Mouse (Mus musculus) inflammation-experienced regulatory T-cells, adult 6 months (primary cell): ENCODE data around the gene Sfxn5. TPM values are rescaled to one million over a fixed set of nuclear protein-coding genes. Genes with fewer than 3 reads are reported as not detected.

ENCODE experiments used
- ATAC-seq: one replicate; pipeline ENCODE4 v1.8.0; 2017
- polyA plus RNA-seq, 3 experiments: library from polyadenylated mRNA; unstranded; fragments of 100-300 nt; shearing (Covaris generic); gene quantifications; one replicate each; pipeline ENCODE4 v1.2.1; 2017

The Sfxn5 gene
- polyA plus RNA-seq, 3 experiments from 2014 or later = 1.4 to 3.3 (median 2.1) TPM

DNA sequence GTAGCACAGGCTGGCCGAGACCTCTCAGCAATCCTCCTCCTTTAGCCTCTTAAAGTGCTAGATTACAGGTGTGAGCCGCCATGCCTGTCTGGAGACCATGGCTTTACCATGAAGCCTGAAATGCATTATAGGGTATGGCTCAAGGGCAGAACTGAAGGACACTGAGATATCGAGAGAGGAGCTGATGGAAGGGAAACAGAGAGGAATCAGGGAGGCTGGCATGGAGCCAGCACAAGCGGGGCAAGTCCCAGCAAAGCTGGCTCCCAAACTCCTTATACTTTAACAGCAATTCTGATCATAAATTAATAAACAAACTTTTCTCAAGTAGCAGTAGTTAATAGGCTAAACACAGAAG, 30.7 kb upstream of the Sfxn5 start:
- ATAC-seq = no peak

DNA sequence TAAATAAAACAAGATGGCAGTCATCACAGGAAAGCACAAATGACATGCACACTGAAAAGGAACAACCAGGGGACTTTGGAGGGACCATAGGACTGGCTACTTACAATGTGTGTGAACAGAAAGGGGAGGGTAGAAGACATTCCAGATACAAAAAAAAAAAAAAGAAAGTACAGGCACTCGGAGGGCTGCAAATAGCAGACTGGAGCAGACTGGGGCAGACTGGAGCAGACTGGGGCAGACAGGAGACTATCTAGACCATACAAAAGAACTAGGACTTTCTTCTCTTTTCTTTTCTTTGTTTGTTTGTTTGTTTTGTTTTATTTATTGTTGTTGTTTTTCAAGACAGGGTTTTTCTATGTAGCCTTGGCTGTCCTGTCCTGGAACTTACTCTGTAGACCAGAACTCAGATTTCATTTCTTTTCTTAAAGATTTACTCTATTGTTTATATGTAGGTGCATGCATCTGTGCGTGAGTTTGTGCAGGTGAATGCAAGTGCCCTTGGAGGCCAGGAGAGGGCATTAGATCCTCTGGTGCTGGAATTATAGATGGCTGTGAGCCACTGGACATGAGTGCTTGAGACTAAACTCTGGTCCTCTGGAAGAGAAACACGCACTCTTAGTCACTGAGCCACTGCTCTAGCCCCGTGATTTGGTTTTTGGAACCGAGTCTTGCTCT, 30.1 kb upstream of the Sfxn5 start:
- ATAC-seq = no peak

DNA sequence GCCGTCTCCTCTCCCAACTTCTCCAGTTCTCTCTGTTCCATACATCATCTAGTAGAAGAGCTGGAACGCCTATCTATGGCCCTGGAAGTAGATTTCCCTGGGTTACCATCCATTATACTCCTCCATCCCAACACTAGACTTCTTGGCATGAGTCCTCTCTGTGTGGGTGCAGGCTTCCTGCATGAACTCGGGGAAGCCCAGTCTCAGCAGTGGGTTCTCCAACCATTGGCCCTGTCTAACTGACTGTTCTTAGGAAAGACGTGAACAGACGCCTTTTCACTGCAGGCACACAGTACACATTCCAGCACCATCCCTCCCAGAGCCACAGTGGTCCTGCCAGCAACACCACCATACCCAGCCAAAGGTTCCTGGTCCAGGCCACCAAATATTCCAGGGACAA, 29.4 kb upstream of the Sfxn5 start:
- ATAC-seq = no peak

DNA sequence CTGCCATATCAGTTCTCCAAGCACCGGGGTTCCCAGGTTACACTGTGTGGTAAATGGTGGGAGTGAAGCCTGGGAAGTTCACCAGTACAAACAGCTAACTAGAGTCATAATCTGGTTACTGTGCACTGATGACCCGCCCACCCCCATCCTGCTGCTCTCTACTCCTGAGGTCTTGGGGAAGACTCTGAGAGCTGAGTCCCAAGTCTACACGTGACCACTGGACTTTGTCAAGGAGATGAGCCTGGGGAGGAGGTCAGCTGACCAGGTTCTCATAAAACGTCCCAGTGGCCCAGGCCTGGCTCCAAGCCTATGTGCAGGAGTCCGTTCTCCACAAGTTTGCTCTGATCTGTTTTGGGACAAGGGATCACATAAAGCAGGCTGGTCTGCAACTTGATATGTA, 27.1 kb upstream of the Sfxn5 start:
- ATAC-seq = no peak

DNA sequence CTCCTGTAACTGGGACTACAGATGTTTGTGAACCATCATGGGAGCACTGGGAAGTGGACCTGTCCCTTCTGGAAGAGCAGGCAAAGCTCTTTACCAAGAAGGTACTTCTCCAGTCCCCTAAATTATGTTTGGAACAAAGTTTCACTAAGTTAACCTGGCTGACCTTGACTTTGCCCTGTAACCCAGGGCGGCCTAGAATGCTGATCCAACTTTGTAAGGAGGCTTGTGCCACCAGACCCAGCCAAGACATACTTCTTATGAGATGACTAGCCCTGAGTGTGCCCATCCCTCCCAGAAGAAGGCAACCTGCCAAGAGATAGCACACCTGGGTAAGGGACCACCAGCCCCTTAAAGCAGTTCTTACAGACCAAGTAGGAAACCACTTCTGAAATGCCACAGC, 25.7 kb upstream of the Sfxn5 start:
- no peak for ATAC-seq

DNA sequence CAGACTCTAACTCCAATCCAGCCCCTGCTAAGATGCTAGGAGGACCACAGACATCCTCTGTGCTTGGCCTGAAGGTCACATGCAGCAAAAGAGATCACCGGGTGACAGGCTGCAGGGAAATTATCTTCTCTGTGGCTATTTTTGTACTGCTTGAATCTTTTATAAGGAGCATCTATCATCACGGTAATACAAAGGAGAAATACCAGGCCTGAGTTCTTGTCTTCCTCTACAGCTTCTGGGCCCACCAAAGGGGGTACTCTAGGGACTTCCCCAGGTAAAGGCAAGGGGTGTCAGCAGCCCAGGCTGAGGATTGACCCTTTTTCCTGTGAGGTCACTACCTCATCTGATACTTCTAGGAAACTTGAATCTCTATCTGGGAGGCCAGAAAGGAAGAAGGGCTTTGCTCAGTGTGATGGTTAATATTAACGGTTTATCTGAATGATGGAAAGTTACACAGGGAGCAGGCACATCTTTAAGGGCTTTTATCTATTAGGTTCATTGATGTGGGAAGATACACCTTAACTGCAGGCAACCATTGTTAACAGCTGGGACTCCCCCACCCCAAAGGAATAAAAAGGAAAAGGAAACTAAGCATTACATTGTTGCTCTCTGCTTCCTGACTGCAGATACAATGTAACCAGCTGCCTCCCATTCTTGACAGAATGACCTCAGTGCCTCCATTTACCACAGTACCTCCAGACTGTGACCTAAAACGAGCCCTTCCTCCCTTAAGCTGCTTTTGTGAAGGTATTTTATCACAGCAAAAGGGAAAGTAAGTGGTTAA, 23.7 kb upstream of the Sfxn5 start:
- peak; percentile 53 for ATAC-seq

DNA sequence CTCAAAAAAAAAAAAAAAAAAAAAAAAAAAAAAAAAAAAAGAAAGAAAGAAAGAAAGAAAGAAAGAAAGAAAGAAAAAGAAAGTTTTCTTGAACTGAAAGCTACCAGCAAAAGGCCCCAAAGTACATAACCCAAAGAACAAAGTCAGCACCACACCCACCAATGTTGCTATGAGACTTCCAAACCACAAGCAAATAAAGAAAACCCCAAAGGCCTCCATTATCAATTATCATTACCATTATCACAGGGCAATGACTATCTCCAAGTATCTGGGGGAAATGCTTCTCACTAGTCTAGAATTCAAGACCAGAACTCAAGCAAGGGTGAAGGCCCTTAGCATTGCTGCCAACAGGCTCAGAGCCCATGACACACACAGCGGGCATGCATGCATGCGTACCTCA, 22.5 kb upstream of the Sfxn5 start:
- ATAC-seq = peak; percentile 75

DNA sequence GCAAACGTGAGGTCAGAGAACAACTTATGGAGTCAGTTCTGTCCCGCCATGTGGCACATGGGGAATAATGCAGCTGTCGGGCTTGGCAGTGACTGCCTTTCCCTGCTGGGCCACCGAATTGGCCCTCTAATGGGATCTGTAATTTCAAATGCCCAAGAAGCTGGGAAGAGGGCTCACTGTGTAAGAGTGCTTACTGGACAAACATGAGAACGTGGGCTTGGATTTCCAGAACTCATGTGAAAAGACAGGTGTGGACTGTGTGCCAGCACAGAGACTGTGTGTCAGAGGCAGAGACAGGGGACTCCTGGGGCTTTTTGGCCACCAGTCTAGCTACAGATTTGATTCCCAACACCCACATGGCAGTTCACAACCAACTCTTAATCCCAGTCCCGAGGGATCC, 21.5 kb upstream of the Sfxn5 start:
- ATAC-seq = no peak

DNA sequence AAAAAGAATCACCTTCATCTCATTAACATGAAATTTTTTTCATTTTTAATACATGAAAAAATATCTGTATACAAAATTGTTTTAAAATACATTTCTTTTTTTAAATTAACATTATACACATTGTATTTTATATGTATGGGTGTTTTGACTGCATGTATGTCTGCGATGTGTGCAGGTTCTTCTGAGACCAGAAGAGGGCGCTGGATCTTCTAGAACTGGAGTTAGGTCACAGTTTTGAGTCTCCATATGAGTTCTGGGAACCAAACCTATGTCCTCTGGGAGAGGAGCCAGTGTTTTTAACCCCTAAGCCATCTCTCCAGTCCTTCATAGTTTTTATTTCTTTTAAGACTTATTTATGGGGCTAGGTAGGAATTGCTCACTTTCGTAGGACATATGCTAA, 20.5 kb upstream of the Sfxn5 start:
- no peak for ATAC-seq

DNA sequence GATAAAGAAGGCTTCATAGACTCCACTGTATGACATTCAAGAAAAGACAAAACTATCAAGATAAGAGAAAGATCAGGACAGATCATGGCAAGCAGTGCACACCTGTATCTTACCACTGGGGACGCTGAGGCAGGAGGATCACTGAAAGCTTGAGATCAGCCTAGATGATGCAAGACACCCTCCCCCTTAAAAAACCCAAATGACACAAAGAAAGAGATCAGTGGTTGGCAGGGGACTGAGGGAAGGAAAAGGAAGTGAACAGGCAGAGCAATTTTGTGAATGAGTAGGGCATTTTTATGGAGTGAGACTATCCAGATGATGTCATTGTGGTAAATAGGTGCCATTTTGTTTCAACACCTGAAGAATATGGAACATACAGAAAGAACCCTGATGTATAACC, 16.9 kb upstream of the Sfxn5 start:
- no peak for ATAC-seq

DNA sequence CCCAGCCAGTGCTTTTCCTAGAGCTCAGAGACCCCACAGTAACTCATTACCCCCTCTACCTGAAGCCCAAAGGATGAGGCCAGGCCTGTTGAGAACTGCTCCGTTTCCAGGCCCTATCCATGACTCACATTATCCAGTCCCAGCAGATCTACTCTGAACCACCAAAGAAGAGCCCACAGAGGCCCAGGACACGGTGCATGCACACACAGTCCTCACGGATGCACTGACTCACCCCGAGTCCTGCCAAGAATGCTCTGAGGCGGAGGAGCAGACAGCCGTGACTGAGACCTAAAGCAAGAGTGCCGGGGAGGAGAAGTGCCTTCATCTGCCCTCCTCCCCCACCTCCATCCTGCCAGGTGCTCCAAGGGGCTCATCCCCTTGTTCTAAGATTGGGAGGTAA, 16.0 kb upstream of the Sfxn5 start:
- ATAC-seq = no peak

DNA sequence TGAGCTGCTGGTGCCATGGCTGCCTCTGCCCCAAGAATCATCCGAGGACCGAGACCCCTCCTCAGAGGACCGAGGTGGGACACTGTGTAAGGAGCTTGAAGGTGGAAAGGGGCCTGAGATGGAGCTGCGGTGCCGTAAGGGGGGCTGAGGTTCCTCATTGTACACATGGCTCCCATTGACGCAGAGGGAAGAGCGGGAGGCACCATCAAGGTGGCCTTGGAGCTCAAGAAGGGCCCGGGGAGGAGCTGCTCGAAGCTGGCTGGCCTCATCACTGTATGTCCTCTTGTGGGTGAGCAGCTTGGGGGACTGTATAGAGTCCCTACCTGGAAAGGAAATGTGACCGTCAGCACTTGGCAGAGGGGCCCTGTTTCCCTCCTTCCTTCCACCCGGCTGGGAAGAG, 14.9 kb upstream of the Sfxn5 start:
- ATAC-seq = no peak

DNA sequence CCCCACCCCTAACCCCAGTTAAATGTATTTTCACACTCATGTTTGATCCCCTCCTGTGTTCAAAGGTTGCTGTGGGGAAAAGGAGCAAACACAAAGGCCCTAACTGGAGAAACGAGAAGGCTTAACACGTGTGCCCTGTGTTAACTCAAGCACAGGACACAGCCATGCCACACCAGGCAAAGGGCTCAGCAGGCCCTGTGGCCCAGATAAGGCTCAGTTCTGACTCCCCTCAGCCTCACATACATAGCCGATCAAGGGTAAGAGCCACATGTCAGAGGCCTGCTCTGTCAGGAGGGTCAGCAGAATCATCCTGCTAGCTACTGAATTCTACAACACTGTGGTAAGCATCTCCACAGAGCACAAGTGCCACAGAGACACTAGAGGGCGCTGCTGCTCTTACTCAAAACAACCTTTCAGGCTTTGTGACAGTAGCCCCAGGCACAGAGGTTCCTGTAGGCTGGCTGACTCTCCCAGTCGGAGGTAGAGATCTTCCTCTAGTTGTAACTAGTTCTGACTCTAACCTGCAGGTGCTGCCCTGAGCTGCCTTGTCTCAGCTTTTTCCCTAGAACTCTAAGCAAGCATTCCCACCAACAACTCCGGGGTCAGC, 12.9 kb upstream of the Sfxn5 start:
- peak; percentile 91 for ATAC-seq

DNA sequence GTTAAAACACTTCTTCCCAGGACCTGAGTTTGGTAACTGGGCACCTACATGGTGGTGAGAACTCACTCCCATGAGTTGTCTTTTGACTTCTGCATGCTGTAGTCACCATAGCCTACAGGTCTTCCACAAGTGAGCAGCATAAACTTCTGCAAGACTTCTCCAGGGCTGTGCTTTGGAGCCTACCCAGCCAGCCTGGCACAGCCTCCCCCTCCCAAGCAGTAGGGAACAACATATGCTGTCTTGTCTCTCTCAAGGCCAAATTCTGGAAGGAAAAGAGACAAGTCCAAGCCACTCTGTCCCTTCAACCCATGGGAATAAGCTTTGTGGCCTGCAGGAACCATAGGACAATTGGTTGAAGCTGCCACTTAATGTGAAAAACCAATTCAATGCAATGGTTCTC, 11.7 kb upstream of the Sfxn5 start:
- ATAC-seq = no peak

DNA sequence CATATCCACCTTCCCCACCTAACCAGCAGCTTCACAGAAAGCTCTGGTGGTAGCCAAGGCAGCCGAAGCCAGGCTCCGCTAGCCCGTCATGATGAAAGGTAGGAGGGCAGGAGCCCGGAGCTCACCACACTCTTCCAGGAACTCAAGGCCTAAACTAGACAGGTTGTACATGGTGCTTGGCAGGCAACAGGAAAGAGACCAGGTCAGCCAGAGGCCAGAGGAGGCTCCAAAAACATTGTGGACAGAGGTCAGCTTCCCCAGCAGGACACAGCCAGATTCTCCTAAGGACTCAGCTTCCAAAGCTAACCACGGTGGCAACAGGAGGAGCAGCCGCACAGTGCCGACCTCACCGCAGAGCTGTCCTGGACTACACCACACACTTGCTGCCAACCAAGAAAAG, 9.8 kb upstream of the Sfxn5 start:
- ATAC-seq = no peak

DNA sequence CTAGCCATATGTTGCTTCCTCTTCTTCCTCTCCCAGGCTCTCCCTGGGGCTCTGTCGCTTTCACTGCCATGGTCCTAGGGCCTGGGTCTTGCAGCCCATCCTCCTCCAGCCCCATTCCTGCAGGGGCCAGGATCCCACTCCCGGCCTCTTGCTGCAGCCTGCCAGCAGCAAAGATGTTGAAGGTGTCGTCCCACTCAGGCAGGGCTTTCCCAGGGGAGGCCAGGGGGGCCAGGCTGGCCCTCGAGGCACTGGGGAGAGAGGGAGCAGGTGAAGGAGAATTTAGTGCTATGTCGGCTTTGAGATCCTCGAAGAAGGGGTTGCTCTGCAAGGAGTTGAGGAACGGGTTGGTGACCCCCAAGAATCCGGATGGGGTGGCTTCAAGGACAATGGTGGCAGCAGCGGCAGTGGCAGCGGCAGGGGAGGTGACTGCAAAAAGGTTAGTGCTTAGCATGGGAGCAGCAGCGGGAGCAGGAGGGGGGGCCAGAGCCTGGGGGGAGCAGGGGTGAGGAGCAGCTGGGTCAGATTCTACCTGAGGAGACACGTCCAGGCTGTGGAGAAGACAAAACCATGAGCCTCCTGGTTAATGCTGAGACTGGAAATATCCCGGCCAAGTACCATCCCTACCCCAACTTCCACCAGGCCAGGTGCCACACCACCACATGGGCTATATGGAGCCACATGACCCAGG, 8.7 kb upstream of the Sfxn5 start:
- ATAC-seq = no peak

DNA sequence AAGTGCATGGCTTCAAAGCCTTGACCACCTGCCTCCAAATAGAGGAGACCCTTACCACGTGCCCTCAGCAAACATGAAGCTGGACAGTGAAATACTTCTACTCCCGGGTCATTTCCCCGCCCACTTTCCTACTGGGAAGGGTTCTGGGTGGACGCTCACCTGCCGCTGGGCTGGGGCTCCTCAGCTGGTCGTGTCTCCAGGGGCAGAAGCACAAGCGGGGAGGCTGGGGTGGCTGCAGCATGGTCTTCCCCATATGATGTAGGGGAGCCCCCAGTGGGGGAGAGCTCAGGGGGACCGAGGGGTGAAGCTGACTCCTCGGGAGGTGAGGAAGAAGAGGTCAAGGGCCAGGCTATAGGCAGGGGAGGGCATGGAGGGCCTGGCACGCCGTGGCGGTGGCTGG, 7.0 kb upstream of the Sfxn5 start:
- no peak for ATAC-seq

DNA sequence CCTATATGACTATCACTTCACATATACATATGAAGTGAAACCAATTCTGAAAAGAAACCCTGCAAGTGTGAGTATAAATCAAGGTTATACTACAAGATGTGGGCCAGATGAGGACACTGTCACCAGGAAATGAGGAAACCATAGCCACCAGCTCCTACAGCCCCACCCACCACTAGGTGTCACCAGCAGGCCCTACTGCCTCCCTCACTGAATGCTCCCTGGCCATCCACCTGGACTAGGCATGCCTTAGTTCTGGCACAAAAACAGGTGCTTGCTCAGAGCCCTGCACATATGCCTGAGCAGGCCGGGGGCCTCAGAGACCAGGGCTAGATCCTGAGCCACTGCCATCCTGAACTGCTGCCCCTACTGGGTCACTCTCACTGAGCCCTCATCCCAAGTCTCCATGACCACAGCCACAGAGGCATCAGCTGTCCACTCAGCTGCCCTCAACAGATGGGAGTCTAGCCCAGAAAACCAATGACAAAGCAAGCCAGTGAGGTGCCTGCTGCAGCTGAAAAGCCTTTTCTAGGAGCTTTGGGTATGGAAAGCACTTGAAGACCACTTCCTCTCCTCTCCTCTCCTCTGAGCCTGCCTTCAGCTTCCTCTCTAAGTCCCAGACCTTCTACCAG, 6.2 kb upstream of the Sfxn5 start:
- peak; percentile 68 for ATAC-seq

DNA sequence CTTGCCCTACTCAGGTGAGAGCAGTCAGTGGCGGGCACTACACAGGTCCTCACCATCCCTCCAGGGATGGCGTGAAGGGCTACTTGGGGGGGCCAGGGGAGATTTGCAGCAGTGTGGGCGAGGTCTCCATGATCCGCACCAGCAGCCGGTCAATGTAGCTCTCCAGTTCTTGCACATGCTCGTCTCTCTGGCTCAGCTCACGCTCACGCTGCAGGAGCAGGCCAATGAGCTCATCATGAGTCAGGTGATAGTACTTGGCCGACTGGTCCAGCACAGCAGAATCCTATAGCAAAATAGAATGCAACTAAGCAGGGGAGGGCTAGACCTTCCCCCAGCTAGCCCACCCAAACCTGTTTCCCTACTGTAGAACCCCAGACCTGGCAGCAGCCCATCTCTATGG, 3.7 kb upstream of the Sfxn5 start:
- no peak for ATAC-seq

DNA sequence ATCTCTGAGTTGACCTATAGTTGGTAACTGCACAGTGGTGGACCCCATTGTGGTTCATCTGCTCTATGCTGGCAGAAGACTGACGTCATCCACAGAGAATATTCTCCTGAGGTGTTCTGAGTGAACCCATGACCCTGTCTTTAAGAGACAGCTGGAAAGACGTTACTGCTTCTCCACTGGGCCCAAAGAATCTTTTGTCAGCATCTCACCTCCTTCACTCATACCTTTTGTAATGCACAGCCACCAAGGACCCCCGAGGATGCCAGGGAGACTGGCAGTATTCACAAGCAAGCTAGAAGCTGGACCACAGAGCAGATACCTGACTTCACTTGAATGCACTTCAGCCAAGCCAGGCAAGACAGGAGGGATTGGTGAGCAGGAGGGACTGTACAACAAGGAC, 2.1 kb upstream of the Sfxn5 start:
- no peak for ATAC-seq

DNA sequence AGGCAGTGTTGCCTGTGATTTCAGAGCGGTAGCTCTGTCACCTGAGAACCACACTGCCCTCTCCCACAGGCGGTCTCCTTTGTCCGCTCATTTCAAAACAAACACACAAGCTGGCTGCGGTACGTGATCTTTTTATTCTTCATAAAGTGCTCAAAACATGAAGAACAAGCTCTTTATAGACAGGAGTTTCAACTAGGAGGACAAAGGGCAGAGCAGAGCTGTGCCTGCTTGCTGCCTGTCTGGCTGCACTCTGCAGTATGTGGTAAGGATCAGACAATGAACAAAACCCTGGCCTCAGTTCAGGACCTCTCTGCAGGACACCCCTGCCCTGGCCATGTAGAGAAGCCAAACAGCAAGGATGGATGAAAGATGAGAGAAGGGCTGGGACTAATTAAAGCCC, 1.6 kb upstream of the Sfxn5 start:
- ATAC-seq = no peak

DNA sequence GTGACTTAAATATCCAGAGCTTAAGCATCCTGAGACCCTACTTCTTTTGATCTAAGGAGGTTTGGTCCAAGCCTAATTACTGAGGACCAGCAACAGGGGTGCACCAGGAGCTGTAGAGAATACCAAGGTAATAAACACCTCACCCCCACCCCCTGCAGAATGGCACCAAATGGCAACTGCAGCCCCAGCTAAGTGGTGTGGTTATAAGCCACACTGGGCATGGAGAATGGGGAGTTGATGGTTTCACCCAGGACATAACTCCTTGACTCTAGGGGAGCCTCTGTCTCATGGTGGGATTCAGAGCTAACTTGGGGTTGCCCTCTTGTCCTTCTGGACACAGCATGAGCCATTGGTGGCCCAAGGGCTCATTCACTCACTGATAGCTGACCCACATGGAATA, 1.0 kb upstream of the Sfxn5 start:
- no peak for ATAC-seq

DNA sequence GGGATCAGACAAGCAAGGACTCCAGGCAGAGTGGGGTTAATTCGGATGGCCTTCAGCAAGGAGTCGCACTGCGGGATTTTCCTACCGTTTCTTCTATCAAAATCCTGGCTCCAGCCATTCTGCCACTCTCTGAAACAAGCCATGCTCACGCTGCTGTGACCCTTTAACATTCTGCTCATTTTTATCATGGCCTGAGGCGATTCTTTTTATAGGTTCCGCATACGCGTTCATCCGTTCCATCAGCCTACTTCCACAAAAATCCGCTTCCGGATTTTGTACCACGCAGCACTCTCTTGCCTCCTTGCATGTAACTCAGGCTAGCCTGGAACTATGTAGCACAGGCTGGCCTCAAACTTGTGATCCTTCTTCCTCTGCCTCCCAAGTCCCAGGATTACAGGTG, 510 bp upstream of the Sfxn5 start:
- peak; percentile 6 for ATAC-seq
